Mouse (Mus musculus) cerebellum, postnatal 25 days (tissue): ENCODE measurements at regions not wholly inside any gene's neighbourhood (a gene's known extent, or its start where the extent isn't known, plus 50 kb on each side); places are given as distances from the start of the nearest gene placed in this dataset.

ENCODE experiments used
- DNase-seq, 2 experiments: peaks; one replicate each; pipeline ENCODE4 v3.0.0; 2021; ENCODE audit warnings: mixed read lengths in 2 of 2

DNA sequence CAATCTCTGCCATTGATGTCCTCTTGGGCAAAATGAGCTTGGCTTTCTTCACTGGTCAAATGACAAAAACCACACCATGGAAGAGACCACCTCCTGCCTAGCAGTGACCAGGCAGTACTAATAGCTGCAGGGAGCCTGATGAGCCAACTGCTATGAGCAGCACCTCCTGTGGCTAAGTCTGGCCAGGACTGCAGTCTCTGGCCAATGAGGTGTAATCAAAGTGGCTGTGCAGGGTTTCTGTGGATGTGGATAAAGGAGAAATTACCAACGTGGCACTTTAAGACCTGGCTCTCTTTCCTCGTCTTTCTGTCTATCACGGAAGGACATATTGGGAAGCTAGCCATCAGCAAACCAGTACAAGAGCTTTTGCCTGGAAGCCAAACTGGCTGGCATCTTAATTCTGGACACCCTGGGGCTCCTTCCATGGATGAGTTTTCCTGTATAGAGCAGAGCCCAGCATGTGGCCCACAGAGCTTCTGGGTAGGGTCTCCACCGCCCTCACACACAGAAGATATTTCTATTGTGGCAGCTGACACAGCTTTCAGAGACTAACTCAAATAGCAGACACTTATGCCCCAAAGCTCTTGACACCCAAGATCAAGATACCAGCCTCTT is 188.2 kb upstream of the Rybp start:
- DNase-seq: peak; percentile 63 to 64

DNA sequence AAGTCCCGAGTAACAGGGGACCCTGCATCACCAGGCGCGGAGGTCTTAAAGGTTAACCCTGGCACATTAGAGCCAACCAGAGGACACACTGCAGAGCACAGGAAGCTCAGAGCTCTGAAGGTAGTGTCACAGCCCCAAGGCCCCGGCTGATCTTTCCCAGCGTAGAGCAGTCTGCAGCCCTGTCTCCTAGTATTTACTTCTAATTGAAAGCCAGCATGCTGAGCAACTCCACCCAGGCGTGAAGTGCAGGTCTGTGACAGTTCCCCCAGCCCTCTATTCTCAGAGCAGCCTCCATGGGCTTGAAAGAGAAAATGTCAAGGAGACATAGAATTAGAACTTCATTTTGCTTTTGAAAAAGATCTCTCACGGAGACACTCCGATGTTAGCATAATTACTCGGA is 187.0 kb upstream of the Rybp start:
- no peak for DNase-seq

DNA sequence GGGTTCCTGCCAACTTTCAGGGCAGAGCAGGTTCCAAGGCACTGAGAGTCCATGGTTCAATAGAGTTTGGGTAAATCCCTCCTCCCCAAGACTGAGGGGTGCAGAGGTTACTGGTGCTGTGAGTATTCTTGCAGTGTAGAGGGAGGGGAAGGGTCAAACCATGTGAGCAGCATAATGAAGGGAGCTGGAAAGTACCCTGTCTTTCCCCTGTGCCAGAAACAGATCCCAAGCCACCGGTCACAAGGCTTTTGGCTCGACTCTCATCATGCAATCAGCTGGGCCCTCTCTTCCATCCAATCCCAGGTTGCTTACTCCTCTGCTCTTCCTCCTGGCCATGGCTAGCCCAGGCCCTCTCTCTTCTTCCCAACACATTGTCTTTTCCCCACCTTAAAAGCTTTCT is 182.8 kb upstream of the Rybp start:
- DNase-seq: no peak

DNA sequence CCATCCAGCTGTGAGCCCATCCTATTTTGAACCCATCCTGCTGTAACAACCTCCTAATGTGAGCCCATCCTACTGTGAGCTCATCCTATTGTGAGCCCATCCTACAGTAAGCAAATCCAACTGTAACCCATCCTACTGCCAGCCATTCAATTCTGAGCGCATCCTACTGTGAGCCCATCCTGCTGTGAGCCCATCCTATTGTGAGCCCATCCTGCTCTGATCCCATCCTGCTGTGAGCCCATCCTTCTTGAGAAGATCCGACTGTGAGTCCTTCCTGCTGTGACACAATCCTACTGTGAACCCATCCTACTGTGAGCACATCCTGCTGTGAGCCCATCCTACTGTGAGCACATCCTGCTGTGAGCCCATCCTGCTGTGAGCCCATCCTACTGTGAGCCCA is 175.5 kb upstream of the Rybp start:
- no peak for DNase-seq

DNA sequence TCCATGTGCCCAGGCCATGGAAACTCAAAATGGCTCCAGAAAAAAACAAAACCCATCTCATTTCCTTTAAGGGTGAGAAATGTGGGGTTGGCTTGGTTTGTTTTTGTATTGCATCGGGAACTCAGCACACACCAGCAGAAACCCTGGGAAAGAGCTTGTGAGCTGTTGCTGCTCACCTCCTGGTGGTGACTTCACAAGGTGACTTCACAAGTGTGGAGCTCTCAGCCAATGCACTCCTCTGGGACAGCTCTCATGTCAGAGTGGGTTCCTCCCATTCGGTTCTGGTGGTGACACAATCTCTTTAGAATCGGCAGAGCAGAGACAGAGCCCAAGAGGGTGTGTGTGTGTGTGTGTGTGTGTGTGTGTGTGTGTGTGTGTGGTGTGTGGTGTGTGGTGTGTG is 166.1 kb upstream of the Rybp start:
- no peak for DNase-seq

DNA sequence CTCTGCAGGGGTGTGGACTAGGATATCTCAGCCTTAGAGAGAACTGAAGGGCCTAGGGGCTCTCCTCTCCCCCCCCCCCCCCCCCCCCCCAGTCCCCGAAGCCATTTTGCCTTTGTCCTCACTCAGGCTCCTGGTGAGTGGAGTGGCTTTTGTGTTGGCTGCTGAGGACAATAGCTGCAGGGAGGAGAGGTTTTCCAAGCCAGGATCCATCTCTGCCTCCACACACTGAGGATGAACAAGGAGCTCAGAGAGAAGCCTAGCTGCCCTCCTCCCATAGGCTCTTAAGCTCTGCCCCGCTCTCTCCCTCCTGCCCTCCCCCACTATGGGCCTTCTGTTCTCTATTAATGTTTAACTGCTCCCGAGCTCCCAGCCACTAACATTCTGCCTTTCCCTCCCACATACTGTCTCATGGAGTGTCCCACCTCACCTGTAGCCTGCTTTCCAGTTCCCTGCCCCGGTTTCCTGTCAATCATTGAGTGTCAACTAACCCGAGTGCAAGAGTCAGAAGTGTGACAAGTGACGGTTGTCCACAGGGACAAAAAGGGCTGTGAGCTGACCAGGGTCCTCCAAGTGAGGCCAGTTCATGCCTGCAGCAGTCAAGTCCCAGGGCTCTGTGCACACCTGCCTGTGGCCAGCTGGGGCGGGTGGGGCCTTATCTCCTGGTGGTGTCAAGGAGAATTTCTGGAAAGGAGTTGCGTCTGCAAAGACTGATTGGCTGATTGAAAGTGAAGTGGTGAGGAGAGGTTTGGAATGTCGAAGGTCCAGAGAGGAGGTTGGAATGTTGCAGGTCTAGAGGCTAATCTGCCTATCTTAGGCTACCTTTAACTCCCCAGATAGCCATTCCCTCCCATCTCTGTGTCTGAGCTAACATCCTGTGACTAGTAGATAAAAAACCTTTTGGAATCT is 165.1 kb upstream of the Rybp start:
- DNase-seq: no peak

DNA sequence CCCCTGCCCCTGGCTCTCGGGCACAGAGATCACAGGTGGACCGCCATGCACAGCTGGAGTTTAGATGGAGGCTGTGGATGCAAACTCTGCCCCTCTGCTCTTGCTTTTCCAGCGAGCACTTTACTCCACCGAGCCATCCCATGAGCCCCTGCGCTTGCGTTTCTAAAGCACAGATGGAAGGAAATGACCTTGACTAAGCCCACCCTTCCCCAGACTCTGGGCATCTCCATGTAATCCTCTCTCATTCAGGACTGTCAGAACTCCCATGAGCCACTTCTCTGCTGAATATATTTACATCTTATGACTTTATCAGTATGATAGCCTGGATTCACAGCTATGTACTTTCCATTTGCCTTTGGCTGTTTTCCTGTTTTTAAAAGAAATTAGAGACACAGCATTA is 162.8 kb upstream of the Rybp start:
- no peak for DNase-seq

DNA sequence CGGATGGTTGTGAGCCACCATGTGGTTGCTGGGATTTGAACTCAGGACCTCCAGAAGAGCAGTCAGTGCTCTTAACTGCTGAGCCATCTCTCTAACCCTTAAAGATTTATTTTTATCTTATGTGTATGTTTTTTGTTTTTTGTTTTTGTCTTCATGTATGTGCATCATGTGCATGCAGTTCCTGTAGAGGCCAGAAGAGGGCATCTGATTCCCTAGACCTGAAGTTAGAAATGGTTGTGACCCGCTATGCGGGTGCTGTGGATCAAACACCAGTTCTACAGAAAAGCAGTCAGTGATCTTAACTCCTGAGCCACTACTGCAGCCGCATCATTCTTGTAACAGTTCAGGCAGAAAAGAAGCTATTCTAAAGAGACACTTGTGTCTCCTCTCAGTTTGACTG is 161.8 kb upstream of the Rybp start:
- DNase-seq: no peak

DNA sequence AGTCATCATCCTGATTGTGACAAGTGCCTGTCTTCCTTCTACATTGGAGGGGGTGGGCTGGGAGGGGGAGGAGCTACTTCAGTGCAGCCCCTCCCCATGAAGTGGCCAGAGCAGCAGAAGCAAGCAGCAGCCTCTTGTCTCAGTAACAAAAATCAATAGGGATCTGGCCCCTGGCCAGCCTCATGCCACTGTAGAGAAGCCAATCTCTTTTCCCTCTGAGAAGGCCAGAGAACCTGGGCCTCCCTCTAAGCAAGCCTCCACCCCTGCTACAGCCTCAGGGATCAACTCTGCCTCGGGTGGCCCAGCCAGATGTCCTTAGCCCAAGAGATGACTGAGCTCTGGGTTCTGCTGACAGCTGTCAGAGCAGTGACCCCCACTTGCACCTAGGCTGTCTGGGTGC is 159.9 kb upstream of the Rybp start:
- DNase-seq: peak in 1 of 2 experiments; percentile 36

DNA sequence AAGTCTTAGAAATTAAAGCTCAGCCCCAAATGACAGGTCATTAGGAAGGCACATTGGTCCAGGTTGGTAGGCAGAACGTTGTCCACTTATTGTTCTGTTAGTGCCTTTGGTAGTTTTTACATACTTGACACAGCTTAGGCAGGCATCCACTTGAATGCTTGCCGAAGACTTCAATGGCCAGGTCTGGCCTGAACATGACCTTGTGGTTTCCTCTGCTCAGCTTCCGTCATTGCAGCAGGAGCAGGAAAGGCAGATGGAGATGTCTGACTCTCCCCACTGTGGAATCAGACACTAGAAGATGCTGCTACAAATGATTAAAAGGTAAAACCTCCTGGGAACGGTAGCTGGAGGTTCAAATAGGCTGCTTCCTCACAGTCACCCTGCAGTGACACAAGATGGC is 159.5 kb upstream of the Rybp start:
- no peak for DNase-seq

DNA sequence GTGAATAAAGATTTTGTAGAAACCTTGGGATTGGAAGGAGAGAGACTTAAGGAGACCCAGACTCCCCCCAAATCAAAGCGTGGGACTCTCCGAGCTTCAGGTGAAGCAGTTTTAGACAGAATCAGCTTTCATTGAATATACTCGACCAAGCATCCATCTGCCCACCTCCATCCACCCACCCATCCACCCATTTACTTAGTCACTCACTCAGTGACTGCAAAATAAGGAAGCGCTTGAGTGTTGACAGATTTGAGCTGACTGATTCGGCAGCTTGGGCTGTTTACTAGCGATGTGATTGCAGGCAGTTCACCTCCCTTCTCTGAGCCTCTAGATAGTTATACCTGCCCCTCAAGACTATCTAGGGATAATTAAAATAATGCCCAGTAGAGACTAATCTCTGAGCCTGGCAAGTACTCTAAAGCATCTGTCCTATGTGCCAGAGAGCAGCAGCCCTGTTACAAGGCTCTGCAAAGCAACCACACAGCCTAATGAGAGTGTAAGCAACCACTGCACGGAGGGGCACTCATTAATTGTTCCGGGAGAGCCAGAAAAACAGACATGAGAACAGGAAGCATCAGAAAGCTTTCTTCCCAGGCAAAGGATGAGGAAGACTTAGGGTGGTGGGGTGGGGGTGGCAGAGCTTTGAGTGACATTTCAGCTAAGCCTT is 151.9 kb upstream of the Rybp start:
- DNase-seq: no peak

DNA sequence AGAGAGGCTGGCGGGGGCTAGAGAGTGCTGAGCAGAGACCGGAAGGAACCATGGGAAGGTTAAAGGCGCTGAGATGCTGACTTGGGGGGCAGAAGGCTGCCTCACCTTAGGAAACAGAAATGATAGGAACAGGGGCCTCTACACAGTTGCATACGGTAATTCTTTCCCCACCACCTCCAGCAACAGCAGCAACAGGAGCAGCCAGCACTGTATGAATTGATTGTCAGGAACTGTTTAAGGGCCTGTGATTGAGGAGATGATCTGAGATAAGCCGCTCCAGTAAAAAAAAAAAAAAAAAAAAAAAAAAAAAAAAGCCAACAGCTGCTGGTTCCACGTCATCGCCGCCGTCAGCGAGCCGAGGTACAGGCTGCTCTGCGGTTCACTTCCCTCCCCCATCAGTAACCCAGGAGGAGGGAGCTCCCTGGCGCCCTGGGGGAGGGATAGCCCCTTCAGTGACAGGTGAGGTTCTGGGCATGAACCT is 151.3 kb upstream of the Rybp start:
- peak in 1 of 2 experiments; percentile 16 for DNase-seq

DNA sequence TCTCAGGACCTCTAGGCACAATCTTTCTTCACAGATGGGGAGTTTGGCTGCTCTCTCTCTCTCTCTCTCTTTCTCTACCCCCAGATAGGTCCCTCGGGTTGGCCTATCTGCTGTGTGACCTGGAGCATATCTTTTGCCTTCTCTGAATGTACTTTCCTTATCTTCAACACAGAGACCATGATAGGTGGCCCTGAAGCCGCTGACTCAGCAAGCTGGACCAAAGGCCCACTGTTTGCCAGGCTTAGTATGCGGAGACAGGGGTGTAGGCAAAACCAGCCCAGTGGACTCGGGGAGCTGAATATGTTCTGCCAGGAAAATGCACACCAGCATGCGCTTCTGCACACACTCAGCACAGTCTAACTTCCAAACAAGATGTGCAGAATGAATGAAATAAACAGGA is 150.7 kb upstream of the Rybp start:
- DNase-seq: no peak

DNA sequence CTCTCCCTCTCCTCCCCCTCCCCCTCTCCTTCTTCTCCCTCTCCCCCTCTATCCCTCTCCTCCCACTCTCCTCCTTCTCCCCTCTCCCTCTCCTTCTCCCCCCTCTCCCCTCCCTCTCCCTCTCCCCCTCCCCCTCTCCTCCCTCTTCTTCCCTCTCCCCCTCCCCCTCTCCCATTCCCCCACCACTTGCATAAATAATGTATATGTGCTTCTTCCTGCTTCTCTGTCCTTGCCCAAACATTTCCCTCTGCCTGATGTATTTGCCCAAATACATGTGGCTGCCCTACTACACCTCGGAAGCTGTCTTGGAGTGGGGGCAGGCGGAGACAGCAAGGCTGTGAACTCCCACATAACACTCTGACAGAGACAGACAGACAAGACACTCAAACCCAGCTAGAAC is 149.2 kb upstream of the Rybp start:
- no peak for DNase-seq

DNA sequence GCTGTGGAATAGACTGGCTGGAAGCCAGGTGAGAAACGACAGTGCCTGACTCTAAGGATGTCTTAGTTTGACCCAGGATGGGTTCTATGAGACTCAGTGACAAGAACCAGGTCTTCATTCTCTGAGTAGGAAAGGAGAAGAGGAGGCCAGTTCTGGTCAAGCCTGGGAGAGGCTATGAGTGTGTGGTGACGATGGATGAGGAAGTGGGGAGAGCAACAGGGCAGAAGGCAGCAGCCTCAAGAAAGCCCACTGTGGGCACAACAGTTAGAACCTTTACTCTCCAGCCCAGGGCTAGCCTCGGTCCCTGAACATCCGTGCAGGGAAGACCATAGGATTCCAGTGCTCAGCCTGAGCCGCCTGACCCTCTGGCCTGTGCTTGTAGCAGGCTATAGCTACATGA is 147.9 kb upstream of the Rybp start:
- no peak for DNase-seq

DNA sequence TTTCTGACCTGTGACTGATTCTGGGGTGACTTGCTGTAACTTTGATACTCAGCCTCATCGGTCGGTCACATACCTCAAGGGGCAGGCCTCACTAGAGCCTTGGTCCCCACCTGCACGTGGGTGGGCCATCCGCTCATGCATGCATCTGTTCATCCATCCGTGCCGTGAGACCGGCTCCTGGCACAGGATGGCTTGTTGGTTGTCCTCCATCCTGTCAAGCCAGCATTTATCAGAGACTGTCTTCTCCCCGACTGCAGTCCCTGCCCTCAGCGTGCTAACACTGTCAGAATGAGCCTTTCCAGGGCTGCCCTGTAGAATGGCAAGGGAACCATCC is 146.2 kb upstream of the Rybp start:
- DNase-seq: no peak

DNA sequence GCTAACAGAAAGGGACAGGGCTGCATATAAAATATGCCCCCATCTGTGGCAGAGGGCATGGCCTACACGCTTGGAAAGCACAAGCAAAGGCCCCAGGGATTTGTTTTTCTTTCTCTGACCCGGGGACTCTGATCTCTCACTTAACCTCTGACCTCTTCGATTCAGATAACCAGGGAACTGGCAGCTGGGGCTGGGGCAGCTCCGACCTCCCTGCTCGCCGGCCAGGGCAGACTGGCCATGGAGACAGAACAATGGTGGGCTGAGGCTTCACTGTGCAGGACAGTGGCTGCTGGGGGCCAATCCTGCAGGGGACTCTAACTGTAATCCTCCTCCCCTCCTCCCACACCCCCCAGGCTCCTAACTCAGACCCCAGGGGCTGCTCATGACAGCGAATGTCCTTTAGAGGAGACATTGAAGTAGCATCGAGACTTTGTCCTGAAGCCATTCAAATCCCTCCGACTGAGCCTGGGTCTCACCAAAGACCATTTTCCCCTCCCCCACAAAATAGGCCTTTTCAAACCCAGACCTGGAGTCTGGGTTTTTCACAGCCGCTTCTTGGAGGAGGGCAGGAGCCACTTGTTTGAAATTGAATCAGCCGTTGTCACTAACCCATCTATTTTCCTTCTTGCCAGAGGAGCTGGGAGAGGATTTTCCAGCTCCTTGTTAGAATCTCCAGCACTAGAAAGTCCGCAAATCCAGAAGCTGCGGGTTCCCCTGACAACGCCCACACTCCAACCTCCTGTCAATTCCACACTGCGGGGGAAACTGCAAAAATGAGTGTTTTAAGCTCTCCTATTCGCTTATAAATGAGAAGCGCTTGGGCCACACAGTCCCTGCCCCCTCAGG is 145.6 kb upstream of the Rybp start:
- no peak for DNase-seq

DNA sequence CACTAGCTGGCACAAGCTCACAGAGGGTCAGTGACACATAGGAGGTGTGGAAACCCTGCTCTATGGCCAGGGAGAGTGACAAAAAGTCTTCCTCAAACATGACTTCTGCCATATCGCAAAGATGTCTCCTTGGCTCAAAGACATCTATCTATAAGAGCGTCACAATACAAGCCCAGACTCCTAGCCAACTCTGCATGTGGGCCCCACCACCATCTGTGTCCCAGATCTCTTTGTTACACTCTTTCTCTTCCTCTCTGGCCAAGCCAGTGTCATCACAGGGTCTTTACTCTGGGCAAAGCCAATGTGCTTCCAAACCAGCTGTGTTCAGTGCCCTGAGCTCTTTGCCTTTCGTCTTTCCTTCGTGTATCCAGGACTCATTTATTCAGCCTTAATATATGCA is 143.0 kb upstream of the Rybp start:
- DNase-seq: peak; percentile 35 to 39

DNA sequence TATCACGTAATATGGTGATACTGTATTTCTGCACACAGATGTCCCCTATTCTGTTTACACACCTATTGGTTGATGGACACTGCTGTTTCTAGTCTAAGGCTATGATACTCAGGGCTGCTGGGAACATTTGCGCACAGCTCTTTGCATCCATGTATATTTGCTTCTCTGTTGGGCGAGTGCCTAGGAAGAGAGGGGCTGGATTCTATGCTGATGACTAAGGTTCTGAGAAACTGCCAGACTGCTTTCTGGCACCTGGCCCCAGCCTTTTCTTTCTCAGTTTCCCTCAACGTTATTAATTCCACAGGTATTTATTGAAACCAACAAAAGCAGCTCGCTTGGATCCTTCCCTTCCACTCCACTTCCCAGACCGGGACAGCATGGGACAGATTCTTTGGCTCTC is 142.2 kb upstream of the Rybp start:
- peak in 1 of 2 experiments; percentile 31 for DNase-seq

DNA sequence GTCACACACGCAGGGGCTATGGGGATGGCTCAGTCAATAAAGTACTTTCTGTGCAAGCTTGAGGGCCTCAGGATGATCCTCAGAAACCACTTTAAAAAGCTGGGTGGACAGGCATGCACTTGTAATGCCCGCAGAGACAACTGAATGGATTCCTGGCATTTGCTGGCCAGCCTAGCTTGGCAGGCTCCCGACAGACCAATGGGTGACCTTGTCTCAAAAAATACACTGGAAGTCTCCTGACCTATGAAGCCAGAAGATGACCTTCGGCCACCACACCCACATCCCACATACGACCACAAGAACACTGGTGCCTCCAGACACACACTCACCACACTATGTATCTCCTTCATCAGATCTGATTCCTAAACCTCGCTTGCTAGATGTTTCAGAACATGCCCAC is 141.5 kb upstream of the Rybp start:
- no peak for DNase-seq

DNA sequence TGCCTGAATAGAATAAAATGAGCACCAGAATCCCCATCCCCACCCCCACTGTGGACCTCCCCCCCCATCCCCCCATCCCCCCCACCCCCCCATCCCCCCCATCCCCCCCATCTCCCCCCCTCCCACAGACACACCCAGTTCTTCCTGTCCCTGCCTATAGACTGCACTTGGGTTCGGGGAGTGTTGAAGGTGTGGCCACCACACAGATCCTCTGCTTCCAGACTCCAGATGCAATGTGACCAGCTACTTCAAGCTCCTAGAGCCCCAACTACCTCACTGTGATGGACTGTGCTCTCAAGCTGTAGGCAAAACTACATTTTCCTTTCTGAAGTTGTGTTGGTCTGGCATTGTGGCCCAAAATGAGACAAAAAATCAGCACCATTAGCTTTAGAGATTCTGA is 138.3 kb upstream of the Rybp start:
- no peak for DNase-seq

DNA sequence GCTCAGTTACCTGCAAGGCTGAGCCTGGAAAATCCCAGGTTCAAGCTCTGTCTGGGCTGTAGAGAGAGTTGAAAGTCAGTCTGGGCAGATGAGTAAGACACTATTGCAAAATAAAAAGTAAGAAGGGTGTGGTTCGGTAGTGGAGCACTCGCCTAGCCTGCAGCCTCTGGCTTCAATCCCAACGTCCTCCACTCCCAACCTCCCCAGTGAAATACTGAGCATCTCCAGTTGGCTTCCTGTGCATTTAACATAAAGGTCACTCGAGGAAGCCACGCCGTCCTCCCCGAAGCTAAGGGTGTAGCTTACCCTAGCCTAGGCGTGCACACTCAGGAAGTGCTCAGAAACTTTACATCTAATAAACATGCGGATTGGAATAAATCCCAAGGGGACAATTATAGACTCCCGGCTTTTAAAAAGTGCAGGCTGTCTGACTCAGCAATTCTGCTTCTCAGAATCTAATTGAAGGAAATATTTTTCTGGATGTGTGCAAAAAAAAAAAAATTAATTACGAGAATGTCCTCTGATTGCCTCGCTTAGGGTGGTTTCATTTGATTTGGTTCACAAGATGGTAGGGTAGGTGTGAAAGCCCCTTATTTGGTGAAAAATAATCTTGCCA is 137.6 kb upstream of the Rybp start:
- DNase-seq: no peak

DNA sequence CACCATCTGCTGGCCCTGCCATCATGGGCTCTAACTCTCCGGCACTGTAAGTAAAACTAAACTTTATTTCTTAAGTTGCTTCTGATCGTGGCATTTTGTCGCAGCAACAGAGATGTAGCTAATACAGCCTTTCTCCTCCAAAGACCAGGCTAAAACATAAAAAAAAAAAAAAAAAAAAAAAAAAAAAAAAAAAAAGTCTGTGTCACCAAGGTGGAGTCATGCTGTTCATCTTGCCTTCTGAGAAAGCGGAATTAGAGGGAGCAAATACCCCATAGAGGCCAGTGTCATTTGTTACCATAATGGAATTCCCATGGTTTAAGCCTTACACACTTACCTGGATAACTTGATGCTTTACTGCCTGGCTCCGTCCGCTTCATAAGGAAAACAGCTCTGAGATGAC is 136.9 kb upstream of the Rybp start:
- DNase-seq: no peak
